Mouse (Mus musculus) embryonic facial prominence, embryonic 12.5 days (tissue): ENCODE results near the gene Zfp408. TPM values are rescaled to one million over a fixed set of nuclear protein-coding genes. Genes with fewer than 3 reads are reported as not detected.

Source experiments
- ATAC-seq: fragments of 200-750 bp; cut with Nextera tagmentation; 2 replicates; pipeline ENCODE4 v1.8.0; 2017; ENCODE audit not compliant: insufficient number of reproducible peaks, insufficient read depth, low FRiP score, low TSS enrichment
- H3K27ac ChIP-seq: fragments of 300-500 bp; sonication (generic); 2 replicates; pipeline ENCODE4 v1.5.1; 2016; ENCODE audit warnings: mild to moderate bottlenecking
- H3K27me3 ChIP-seq: fragments of 300-500 bp; sonication (generic); 2 replicates; pipeline ENCODE4 v1.6.1; 2016; ENCODE audit warnings: mild to moderate bottlenecking, moderate library complexity
- H3K36me3 ChIP-seq: fragments of 300-500 bp; sonication (generic); 2 replicates; pipeline ENCODE4 v1.6.1; 2016; ENCODE audit warnings: mild to moderate bottlenecking
- H3K4me1 ChIP-seq: fragments of 300-500 bp; sonication (generic); 2 replicates; pipeline ENCODE4 v1.6.1; 2016
- H3K4me2 ChIP-seq: fragments of 300-500 bp; sonication (generic); replicated peaks from 2 replicates; pipeline ENCODE4 v1.6.1; 2016; ENCODE audit warnings: mild to moderate bottlenecking, moderate library complexity
- H3K4me3 ChIP-seq: fragments of 300-500 bp; sonication (generic); 2 replicates; pipeline ENCODE4 v1.5.1; 2016; ENCODE audit warnings: mild to moderate bottlenecking
- H3K9ac ChIP-seq: fragments of 300-500 bp; sonication (generic); 2 replicates; pipeline ENCODE4 v1.6.1; 2016; ENCODE audit warnings: mild to moderate bottlenecking, moderate library complexity
- H3K9me3 ChIP-seq: fragments of 300-500 bp; sonication (generic); 2 replicates; pipeline ENCODE4 v1.6.1; 2016; ENCODE audit warnings: mild to moderate bottlenecking, moderate library complexity
- WGBS: fragments of 180-500 bp; shearing (Covaris S2); methylation state at CpG from one replicate; pipeline ENCODE4 v1.1.7; 2016; 5-methylcytosine and 5-hydroxymethylcytosine counted together
- polyA plus RNA-seq: library from polyadenylated mRNA; unstranded; fragments of >200 nt; fragmentation: Nextera tagmentation; extraction: Ambion mirVana; gene quantifications from 2 replicates; pipeline ENCODE4 v1.2.1, GENCODE M21; 2016

The Zfp408 gene
- 12.8 and 13.3 TPM in 2 replicates for polyA plus RNA-seq

DNA sequence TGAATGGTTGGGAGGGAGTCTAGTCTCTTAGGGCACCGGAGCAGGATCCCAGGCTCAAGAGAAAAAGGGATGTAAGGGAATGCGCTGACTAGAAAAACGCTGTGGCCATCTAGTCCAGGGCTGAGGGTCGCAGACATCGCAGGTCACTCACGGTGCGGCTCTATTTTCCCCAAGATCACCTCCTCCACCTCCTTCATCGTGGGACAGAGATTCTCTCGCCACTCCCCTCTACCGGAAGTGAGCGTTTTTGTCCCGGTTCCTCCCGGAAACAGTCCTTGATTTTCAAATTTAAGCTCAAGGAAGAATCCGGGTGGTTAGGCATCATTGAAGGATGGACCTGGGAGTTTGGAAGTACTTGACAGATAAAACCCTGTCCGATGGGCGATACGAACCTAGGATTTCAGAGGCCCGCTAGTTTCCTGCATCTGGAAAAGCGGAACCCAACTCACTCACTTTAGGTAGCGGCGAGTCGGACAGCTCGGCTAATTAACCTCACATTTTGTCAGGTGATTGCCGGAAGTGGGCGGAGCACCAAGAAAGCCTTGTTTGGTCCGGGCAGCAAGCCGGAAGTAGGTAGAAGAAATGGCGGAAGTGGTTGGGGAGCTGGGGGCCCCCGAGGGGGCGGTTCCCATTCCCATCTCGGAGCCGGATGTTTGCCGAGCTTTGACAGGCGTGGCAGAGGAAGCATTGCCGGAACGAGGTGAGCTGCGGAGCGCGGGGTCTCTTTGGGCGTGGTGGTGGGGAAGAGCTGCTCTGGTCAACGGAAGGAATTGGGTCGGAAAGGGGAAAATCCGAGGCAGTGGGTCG lies at the start of gene Zfp408, which contains the start of gene Arhgap1:
Zfp408 (minus strand) TSS at position 239 of the 807 bp plus-strand sequence.
Arhgap1 (plus strand) TSS at position 308 of the 807 bp plus-strand sequence.
- under 1% methylated on average over 44 of the region's 44 CpGs for WGBS
- H3K9me3 ChIP-seq: no peaks in the 10 kb centered on the region
- ATAC-seq: peak; percentile 89
- H3K9ac ChIP-seq: peak within 1 kb of the TSS; percentile 92
- no peaks in the 10 kb centered on the region for H3K27me3 ChIP-seq
- peak within 1 kb of the TSS; percentile 88 for H3K27ac ChIP-seq
- H3K4me3 ChIP-seq: peak within 1 kb of the TSS; percentile 90
- peak within 1 kb of the TSS; percentile 97 for H3K4me2 ChIP-seq
- peaks cover 15% of the 10 kb centered on the region for H3K4me1 ChIP-seq
- H3K36me3 ChIP-seq: peaks cover 46% of the 10 kb centered on the region

DNA sequence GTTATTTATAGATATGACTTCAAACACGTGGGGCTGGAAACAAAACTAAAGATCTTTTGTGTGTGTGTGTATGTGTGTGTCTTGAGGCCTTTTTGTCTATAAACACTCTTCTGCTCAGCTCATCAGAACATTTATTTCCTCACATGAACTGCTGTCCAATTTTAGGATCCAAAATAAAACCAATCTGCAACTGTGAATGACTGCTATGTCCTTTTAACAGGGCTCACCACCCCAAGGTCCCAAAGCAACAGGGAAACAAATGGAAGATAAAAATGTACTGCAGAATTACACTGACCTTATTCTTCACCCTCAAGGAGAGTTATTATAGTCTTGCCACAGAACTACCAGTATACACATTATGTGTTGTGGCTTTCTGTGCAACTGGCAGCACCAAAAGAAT lies 49.6 kb upstream of the Zfp408 start:
- Histone ChIP-seq H3K9ac (no peak overlapping the region), H3K4me1 (no peaks in the 10 kb centered on the region), H3K27me3 (no peaks in the 10 kb centered on the region), H3K27ac (no peak overlapping the region), H3K9me3 (no peaks in the 10 kb centered on the region), H3K4me2 (no peak overlapping the region), H3K36me3 (0 out of 2 replicates have a peak, but pooled peaks cover 2% of the 10 kb centered on the region), H3K4me3 (no peak overlapping the region)
- no peak for ATAC-seq
- 84% methylated on average over 1 of the region's 1 CpGs for WGBS

DNA sequence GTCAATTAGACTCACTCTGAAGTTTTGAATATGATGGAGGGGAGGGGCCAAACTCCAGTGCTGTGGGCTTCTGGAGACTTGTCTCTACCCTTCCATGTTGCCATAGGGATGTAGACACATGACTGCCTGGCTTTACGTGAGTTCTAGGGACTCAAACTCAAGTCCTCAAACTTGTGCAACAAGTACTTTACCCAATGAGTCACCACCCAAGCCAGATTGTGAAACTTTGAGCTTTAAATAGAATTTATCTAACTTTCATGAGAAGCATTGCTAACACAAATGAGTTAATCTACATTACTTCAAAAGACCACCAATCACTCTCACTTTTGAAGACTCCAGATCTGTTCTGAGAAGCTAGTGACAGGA lies 46.6 kb upstream of the Zfp408 start:
- H3K9me3 ChIP-seq: no peaks in the 10 kb centered on the region
- 79% methylated on average over 1 of the region's 1 CpGs for WGBS
- H3K4me1 ChIP-seq: no peaks in the 10 kb centered on the region
- H3K4me2 ChIP-seq: no peak overlapping the region
- no peaks in the 10 kb centered on the region for H3K27me3 ChIP-seq
- no peak overlapping the region for H3K4me3 ChIP-seq
- H3K27ac ChIP-seq: no peak overlapping the region
- H3K36me3 ChIP-seq: peaks cover 9% of the 10 kb centered on the region
- H3K9ac ChIP-seq: no peak overlapping the region
- no peak for ATAC-seq

DNA sequence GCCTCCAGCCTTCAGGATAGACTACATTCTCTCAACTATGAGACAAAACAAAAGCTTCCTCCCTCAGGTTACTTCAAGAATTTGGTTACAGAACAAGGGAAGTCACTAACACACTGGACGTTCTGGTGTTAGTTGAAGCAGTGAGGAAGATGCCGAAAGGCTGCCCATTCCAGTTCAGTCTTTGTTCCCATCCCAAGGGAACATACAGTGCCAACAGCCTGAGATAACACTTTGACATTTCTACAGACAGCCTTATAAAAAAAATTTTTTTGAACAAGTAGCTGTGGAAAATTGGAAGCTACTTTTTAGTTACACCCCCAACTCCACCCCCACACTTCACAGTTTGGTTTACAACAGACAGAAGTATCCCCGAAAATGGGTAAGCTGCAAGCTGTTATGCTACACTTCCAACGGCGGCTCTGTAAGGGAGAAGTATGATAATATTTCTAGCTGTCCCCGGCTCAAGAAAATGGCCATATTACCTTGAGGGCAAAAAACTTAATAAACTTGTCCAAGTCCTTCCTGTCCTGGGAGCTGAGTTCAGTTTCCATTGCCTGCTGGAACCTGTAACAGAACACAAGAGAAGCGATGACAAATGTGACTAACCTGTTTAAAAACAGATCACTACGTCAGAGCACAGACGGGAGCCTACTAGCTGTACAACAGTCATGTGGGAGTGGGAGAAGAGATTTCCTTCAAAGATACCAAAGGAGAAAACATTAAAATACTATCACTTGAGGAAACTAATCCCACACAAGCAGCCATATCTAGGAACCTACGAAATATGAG lies 46.0 kb upstream of the Zfp408 start:
- Histone ChIP-seq H3K36me3 (peaks cover 9% of the 10 kb centered on the region), H3K4me1 (no peaks in the 10 kb centered on the region), H3K9me3 (no peaks in the 10 kb centered on the region), H3K27ac (no peak overlapping the region), H3K4me2 (no peak overlapping the region), H3K4me3 (no peak overlapping the region), H3K9ac (no peak overlapping the region), H3K27me3 (no peaks in the 10 kb centered on the region)
- no peak for ATAC-seq
- WGBS: 88% methylated on average over 10 of the region's 10 CpGs

DNA sequence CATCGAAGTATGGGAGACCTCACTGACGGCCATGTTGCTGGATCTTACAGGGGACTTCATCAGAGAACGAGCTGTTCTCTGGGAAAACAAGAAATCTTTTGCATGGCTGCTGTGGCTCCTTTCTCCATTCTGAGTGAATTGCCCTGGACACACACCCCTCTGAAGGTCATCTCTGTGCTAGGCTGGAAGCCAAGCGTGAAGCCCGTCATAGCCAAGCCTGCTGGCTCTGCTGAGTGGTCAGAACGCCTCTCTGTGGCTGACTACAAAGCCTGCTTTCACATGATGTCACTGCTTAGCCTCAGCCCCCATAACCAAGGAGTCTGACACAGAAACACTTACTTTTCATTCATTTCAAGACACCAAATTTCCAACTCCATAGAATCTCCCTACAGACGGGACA lies 39.9 kb upstream of the Zfp408 start:
- H3K4me2 ChIP-seq: no peak overlapping the region
- no peak overlapping the region for H3K27ac ChIP-seq
- H3K4me1 ChIP-seq: no peaks in the 10 kb centered on the region
- no peaks in the 10 kb centered on the region for H3K27me3 ChIP-seq
- no peak overlapping the region for H3K9ac ChIP-seq
- no peak for ATAC-seq
- no peaks in the 10 kb centered on the region for H3K9me3 ChIP-seq
- 75% methylated on average over 7 of the region's 7 CpGs for WGBS
- peaks cover 48% of the 10 kb centered on the region for H3K36me3 ChIP-seq
- H3K4me3 ChIP-seq: no peak overlapping the region

DNA sequence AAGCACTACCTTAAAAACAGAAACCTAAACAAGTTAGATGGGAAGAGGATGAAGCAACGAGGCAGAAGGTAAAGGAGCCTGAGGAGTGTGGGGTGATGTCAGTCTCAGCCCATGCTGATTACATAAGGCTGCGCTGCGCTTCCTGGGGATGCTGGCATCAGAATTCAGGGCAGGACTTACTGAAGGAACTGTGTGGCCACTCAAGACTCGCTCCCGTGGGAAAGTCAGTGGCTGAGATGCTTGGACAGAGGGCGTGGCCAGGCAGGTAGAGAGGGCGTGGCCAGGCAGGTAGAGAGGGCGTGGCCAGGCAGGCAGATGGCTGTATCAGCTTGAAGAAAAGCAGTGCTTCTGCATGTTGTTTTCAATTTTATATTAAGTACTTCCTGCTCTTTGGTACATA lies 34.3 kb upstream of the Zfp408 start:
- ATAC-seq: no peak
- H3K36me3 ChIP-seq: peaks cover 78% of the 10 kb centered on the region
- 79% methylated on average over 8 of the region's 8 CpGs for WGBS

DNA sequence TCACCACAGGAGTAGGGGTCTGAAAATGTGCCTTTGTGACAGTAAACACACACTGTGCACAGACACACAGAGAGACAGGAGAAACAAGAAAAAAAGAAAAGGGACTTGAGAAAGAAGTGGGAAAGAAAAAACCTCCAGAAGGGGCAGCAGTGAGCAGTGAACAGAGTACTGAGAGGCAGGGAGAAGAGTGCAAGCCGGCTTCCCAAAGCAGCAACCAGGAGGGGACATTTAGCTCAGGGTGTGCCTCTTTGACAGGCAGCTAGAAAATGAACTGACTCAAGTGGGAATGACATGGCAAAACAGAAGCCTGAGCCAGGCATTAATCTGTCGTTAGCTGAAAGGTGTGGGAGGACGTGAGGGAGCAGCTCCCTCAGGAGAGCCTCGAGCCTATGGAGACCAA lies 33.3 kb upstream of the Zfp408 start:
- no peak overlapping the region for H3K4me2 ChIP-seq
- 63% methylated on average over 4 of the region's 4 CpGs for WGBS
- no peak for ATAC-seq
- H3K27me3 ChIP-seq: no peaks in the 10 kb centered on the region
- no peaks in the 10 kb centered on the region for H3K9me3 ChIP-seq
- no peak overlapping the region for H3K27ac ChIP-seq
- no peak overlapping the region for H3K4me3 ChIP-seq
- H3K36me3 ChIP-seq: peaks cover 81% of the 10 kb centered on the region
- H3K4me1 ChIP-seq: no peaks in the 10 kb centered on the region
- no peak overlapping the region for H3K9ac ChIP-seq

More for the DNA sequence above, 34.3 kb upstream of the Zfp408 start:
- H3K4me2 ChIP-seq: no peak overlapping the region
- no peak overlapping the region for H3K9ac ChIP-seq
- H3K4me3 ChIP-seq: no peak overlapping the region
- no peaks in the 10 kb centered on the region for H3K4me1 ChIP-seq
- no peaks in the 10 kb centered on the region for H3K27me3 ChIP-seq
- no peak overlapping the region for H3K27ac ChIP-seq
- H3K9me3 ChIP-seq: no peaks in the 10 kb centered on the region

DNA sequence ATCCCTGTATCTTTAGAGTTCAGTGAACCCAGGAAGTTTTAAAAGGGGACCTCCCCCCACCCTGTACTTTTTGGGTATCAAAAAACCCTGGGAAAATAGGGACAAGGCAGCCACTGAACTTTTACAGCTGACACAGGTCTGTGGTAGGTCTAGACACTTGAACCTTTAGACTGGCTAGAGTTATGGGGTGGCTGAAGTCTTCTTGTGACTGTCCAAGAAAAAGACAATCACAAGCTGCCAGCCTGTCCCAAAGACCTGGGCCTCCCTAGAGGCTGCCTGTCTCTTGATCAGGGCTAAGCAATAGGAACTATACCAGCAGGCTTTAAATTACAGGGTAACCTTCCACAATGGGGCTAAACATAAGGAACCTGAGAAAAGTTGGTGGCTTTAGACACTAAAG lies 27.4 kb upstream of the Zfp408 start:
- no peak overlapping the region for H3K4me2 ChIP-seq
- H3K36me3 ChIP-seq: peaks cover 76% of the 10 kb centered on the region
- no peak for ATAC-seq

DNA sequence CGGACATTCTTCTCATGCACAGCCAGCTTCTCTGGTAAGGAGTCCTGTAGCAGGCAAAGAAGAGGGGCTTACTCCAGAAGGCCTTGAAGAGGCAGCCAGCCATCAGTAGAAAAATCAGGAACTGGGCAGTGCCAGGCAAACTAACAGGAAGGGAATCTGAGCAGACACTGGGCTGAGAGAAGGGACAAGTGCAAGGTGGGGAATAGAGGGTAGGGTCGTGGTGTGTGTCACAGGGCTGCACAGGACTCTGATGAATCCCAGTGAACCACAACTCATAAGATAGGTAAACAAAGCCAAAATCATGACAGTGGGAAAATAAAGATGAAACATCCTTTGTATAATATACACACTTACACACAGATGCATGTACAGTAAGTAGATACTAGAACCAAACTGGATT lies 26.8 kb upstream of the Zfp408 start:
- WGBS: 82% methylated on average over 2 of the region's 2 CpGs

More for the DNA sequence above, 27.4 kb upstream of the Zfp408 start:
- Histone ChIP-seq H3K9ac (no peak overlapping the region), H3K4me1 (no peaks in the 10 kb centered on the region), H3K27me3 (no peaks in the 10 kb centered on the region), H3K27ac (no peak overlapping the region), H3K9me3 (no peaks in the 10 kb centered on the region), H3K4me3 (no peak overlapping the region)

DNA sequence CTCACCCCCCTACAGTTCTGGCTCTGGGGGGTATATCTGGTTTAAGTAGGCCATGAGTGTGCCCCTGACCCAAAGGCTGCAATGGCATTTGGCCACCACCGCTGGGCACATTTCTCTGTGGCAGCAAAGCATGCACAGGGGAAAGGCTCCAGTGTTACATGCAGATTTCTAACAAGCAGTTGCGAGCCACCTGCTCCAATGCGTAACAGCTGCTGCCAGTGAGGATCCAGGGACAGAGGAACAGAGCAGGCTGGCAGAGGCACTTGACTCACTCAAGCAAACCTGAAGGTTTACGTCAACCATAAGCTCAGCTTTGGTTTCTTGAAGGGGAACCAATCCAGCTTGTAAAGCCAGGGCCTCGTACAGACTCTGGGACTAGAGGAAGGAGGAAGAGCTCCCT lies 25.3 kb upstream of the Zfp408 start:
- Histone ChIP-seq H3K4me2 (no peak overlapping the region), H3K9ac (no peak overlapping the region), H3K27me3 (no peaks in the 10 kb centered on the region), H3K36me3 (peaks cover 81% of the 10 kb centered on the region), H3K4me3 (no peak overlapping the region), H3K4me1 (no peaks in the 10 kb centered on the region), H3K27ac (no peak overlapping the region), H3K9me3 (no peaks in the 10 kb centered on the region)
- ATAC-seq: no peak
- 83% methylated on average over 5 of the region's 5 CpGs for WGBS

More for the DNA sequence above, 26.8 kb upstream of the Zfp408 start:
- H3K9me3 ChIP-seq: no peaks in the 10 kb centered on the region
- H3K4me3 ChIP-seq: no peak overlapping the region
- H3K36me3 ChIP-seq: peaks cover 76% of the 10 kb centered on the region
- no peak for ATAC-seq
- H3K4me2 ChIP-seq: no peak overlapping the region
- H3K27ac ChIP-seq: no peak overlapping the region
- no peaks in the 10 kb centered on the region for H3K27me3 ChIP-seq
- no peaks in the 10 kb centered on the region for H3K4me1 ChIP-seq
- no peak overlapping the region for H3K9ac ChIP-seq

DNA sequence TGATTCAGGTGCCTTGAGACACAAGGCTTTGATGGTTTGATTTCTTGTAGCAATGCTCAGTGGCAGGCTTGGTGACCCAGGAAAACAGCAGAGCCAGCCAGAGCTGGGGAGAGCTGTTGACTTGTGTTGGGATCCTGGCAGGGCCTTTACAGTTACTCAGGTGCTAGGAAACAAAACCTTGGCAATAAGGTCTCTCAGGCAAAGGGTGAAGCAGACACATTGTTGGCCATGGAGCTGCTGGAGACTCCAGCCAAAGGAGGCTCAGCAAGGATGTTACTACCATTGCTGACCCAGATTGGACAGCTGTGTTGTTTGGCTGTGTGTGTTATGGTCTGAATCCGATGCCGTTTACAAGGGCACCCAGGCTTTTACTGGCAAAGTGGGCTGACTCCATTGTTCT lies 24.0 kb upstream of the Zfp408 start:
- Histone ChIP-seq H3K27me3 (no peaks in the 10 kb centered on the region), H3K4me3 (no peak overlapping the region), H3K27ac (no peak overlapping the region), H3K4me2 (no peak overlapping the region), H3K36me3 (peaks cover 82% of the 10 kb centered on the region), H3K9ac (no peak overlapping the region), H3K9me3 (no peaks in the 10 kb centered on the region), H3K4me1 (no peaks in the 10 kb centered on the region)
- 100% methylated on average over 2 of the region's 2 CpGs for WGBS
- no peak for ATAC-seq

DNA sequence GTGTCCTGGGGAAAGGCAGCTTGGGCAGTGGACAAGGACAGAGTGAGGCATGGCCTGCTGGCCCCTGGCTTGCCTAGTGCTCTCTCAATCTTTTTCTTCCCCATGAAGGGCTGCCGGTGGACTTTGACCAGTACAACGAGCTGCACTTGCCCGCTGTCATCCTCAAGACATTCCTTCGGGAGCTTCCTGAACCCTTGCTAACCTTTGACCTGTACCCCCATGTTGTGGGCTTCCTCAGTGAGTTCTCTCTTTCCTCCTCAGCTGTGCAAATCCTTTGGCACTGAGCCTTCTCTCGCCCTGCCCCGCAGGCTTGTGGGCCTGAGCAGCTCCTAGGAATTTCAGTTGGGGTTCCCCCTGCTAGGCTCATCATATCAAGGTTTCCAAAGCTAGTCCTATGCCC lies 20.4 kb upstream of the Zfp408 start:
- WGBS: 88% methylated on average over 6 of the region's 6 CpGs
- Histone ChIP-seq H3K9ac (no peak overlapping the region), H3K27me3 (no peaks in the 10 kb centered on the region), H3K4me3 (no peak overlapping the region), H3K4me2 (no peak overlapping the region), H3K9me3 (no peaks in the 10 kb centered on the region), H3K36me3 (peaks cover 73% of the 10 kb centered on the region), H3K27ac (no peak overlapping the region), H3K4me1 (no peaks in the 10 kb centered on the region)
- ATAC-seq: no peak
